Mouse (Mus musculus): ENCODE measurements around the gene Ulk3.

- TF ChIP-seq CTCF (IDR thresholded peaks at IDR 0.05; ENCODE audit: control insufficient read depth, insufficient read depth, low read length) (no peak), POLR2A (IDR thresholded peaks at IDR 0.05; ENCODE audit: borderline replicate concordance, control insufficient read depth, low read depth, low read length) (no peak)
Observed at GRCm38 (mm10) chr9:57613975-57614374, 24.7 kb downstream of the Ulk3 start.
